Mouse (Mus musculus): Measurements from ENCODE around the gene Gm3839. TPM values are rescaled to one million over a fixed set of nuclear protein-coding genes. Genes with fewer than 3 reads are reported as not detected.

Gene Gm3839
- polyA plus RNA-seq, 1 experiment from 2014 or later = 2.1 TPM

Small RNAs within 50 kb of the gene (microRNA-seq; reads per million reads assigned to microRNA genes)
- gene Mir5124b = not detected

Other genes with a start within 250 kb of the Gm3839 start
- gene Fhit, start 194.7 kb downstream of the Gm3839 start, polyA plus RNA-seq (2015; fragmentation: Nextera tagmentation; extraction: Ambion mirVana) = 7.3 and 8.6 TPM in 2 replicates
- 22.9 and 24.1 TPM in 2 replicates for gene Ptprg, start 196.8 kb upstream of the Gm3839 start, polyA plus RNA-seq (2015; fragmentation: Nextera tagmentation; extraction: Ambion mirVana)